ENCODE assay signal across 10 mouse cellular contexts in genomic region chr13:51261619-51262018, GRCm38 (mm10).
A peak's percentile ranks its signal among the peaks of the same experiment; 100 is the strongest.
DNase-seq lines count a peak whose midpoint lies in the region; ATAC-seq and TF ChIP-seq lines count a peak whose summit lies in the region.
"Had no signal": no experiment of that assay in that cellular context is flagged by ENCODE, and none has a peak within 500 bp of the region (broad histone marks: within the 10 kb centered on the region; RNA-seq: fewer than 3 reads in every experiment).

No protein-coding gene starts in this region.

- no peak overlapping the region for H3K4me3 ChIP-seq in kidney, embryonic 14.5 days (ENCODE audit: low read length)
- no peak overlapping the region for H3K4me3 ChIP-seq in embryonic facial prominence, embryonic 11.5 days (ENCODE audit: low read depth, low read length)
- peak overlapping the region; percentile 43 for H3K4me3 ChIP-seq in layer of hippocampus, adult 2 months
- H3K4me3 ChIP-seq in neural tube, embryonic 15.5 days (replicated peaks): no peak overlapping the region
- H3K4me3 ChIP-seq: megakaryocyte, embryonic 14.5 days had no signal

- peak overlapping the region; percentile 1; the same call in 1 of the 2 replicates for H3K4me2 ChIP-seq in kidney, embryonic 14.5 days (replicated peaks; ENCODE audit: low read depth, low read length)
- H3K4me2 ChIP-seq in embryonic facial prominence, embryonic 11.5 days (ENCODE audit: low read depth, low read length): no peak overlapping the region
- H3K4me2 ChIP-seq in neural tube, embryonic 15.5 days: peak overlapping the region; percentile 18; the same call in 1 of the 2 replicates

- no peaks in the 10 kb centered on the region for H3K9me3 ChIP-seq in kidney, embryonic 14.5 days (ENCODE audit: control insufficient read depth, low read length)
- no peaks in the 10 kb centered on the region for H3K9me3 ChIP-seq in embryonic facial prominence, embryonic 11.5 days (replicated peaks; ENCODE audit: control insufficient read depth, low read length)
- H3K9me3 ChIP-seq in neural tube, embryonic 15.5 days (replicated peaks): no peaks in the 10 kb centered on the region

- H3K9ac ChIP-seq in kidney, embryonic 14.5 days (ENCODE audit: low read depth, low read length): no peak overlapping the region
- H3K9ac ChIP-seq in embryonic facial prominence, embryonic 11.5 days (replicated peaks; ENCODE audit: low read length): no peak overlapping the region
- H3K9ac ChIP-seq in neural tube, embryonic 15.5 days (replicated peaks): no peak overlapping the region

- WGBS in kidney, embryonic 14.5 days: 67% methylated on average over 8 of the region's 8 CpGs
- WGBS in embryonic facial prominence, embryonic 11.5 days: 45% methylated on average over 8 of the region's 8 CpGs
- 67% methylated on average over 8 of the region's 8 CpGs for WGBS in neural tube, embryonic 15.5 days

- TF ChIP-seq CTCF in layer of hippocampus, adult 2 months (conservative IDR thresholded peaks at IDR 0.05): peak; percentile 20

- peak; percentile 48; the same call in 1 of the 2 replicates for ATAC-seq in kidney, embryonic 14.5 days (ENCODE audit: low FRiP score, low TSS enrichment)
- ATAC-seq in embryonic facial prominence, embryonic 11.5 days (replicated peaks; ENCODE audit: insufficient number of reproducible peaks, low FRiP score, low TSS enrichment, low read depth): no peak
- peak; percentile 71; the same call in 1 of the 2 replicates for ATAC-seq in neural tube, embryonic 15.5 days (ENCODE audit: low FRiP score)

- no peaks in the 10 kb centered on the region for H3K27me3 ChIP-seq in kidney, embryonic 14.5 days (ENCODE audit: control insufficient read depth, insufficient read depth, low read length)
- H3K27me3 ChIP-seq in embryonic facial prominence, embryonic 11.5 days (ENCODE audit: control insufficient read depth, insufficient read depth, low read length): no peaks in the 10 kb centered on the region
- H3K27me3 ChIP-seq in neural tube, embryonic 15.5 days (replicated peaks): no peaks in the 10 kb centered on the region
- H3K27me3 ChIP-seq: megakaryocyte, embryonic 14.5 days had no signal

- no peak for DNase-seq in kidney, adult 11 months
- DNase-seq in embryonic facial prominence, embryonic 11.5 days (ENCODE audit: low spot score): peak; percentile 58
- DNase-seq in layer of hippocampus, adult 2 months (ENCODE audit: low spot score in 2 of 2): peak; percentile 51 to 54
- DNase-seq in adrenal gland, postnatal 36 days: no peak
- DNase-seq in heart, adult 18-20 months: no peak
- DNase-seq: gastrocnemius, postnatal 25 days; spleen, adult 18-20 months had no signal

- H3K36me3 ChIP-seq in kidney, embryonic 14.5 days (ENCODE audit: control insufficient read depth, insufficient read depth, low read length): no peaks in the 10 kb centered on the region
- no peaks in the 10 kb centered on the region for H3K36me3 ChIP-seq in embryonic facial prominence, embryonic 11.5 days (replicated peaks; ENCODE audit: control insufficient read depth, insufficient read depth, low read depth, low read length)
- no peaks in the 10 kb centered on the region for H3K36me3 ChIP-seq in neural tube, embryonic 15.5 days

- H3K4me1 ChIP-seq in kidney, embryonic 14.5 days (ENCODE audit: control insufficient read depth, insufficient read depth, low read length): peaks cover 12% of the 10 kb centered on the region
- peaks cover 7% of the 10 kb centered on the region; the same call in 1 of the 2 replicates for H3K4me1 ChIP-seq in embryonic facial prominence, embryonic 11.5 days (ENCODE audit: control insufficient read depth, insufficient read depth, low read length)
- 0 out of 2 replicates have a peak, but pooled peaks cover 11% of the 10 kb centered on the region for H3K4me1 ChIP-seq in neural tube, embryonic 15.5 days
- H3K4me1 ChIP-seq: megakaryocyte, embryonic 14.5 days had no signal

- H3K27ac ChIP-seq in kidney, embryonic 14.5 days (ENCODE audit: low read depth, low read length): peak overlapping the region; percentile 59; the same call in 1 of the 2 replicates
- H3K27ac ChIP-seq in embryonic facial prominence, embryonic 11.5 days (replicated peaks; ENCODE audit: low read depth, low read length): peak overlapping the region; percentile 43; the same call in 1 of the 2 replicates
- peak overlapping the region; percentile 88 for H3K27ac ChIP-seq in layer of hippocampus, adult 2 months
- no peak overlapping the region for H3K27ac ChIP-seq in neural tube, embryonic 15.5 days (replicated peaks)

Comparison
In these comparisons a context has a peak if more than half of its experiments do, and no peak if none do; other contexts are left out.
1. DNase-seq: peak in embryonic facial prominence, embryonic 11.5 days (single experiment) and layer of hippocampus, adult 2 months (2 of 2); none in kidney, adult 11 months (single experiment), adrenal gland, postnatal 36 days (0 of 2) and heart, adult 18-20 months (0 of 2).